Comparison of ENCODE assay signal across 33 mouse cellular contexts in genomic region chr17:3892826-3893225, GRCm38 (mm10).
DNase-seq lines count a peak whose midpoint lies in the region; ATAC-seq and TF ChIP-seq lines count a peak whose summit lies in the region.
"Had no signal": no experiment of that assay in that cellular context is flagged by ENCODE, and none has a peak within 500 bp of the region (broad histone marks: within the 10 kb centered on the region; RNA-seq: fewer than 3 reads in every experiment).

No protein-coding gene starts in this region.

- H3K79me2 ChIP-seq in heart, adult 2 months (replicated peaks; ENCODE audit: control insufficient read depth, insufficient read depth, low read length): no peaks in the 10 kb centered on the region

- H3K27me3 ChIP-seq in heart, adult 2 months (ENCODE audit: control insufficient read depth, insufficient read depth, low read length): no peaks in the 10 kb centered on the region
- H3K27me3 ChIP-seq: embryonic facial prominence, embryonic 13.5 days; forebrain, embryonic 15.5 days; heart, embryonic 15.5 days; hindbrain, embryonic 12.5 days; intestine, embryonic 15.5 days; limb, embryonic 15.5 days; liver, embryonic 13.5 days; midbrain, embryonic 13.5 days; neural tube, embryonic 13.5 days had no signal

- TF ChIP-seq CTCF in heart, adult 2 months (IDR thresholded peaks at IDR 0.05): no peak

- DNase-seq in frontal cortex, postnatal 36 days (ENCODE audit: low spot score in 2 of 2): peak; percentile 14 to 57
- peak; percentile 44 for DNase-seq in right cerebral cortex, adult 18-20 months
- no peak for DNase-seq in right cerebral cortex, postnatal 10 days (ENCODE audit: low spot score in 2 of 2)
- peak; percentile 15 to 39 for DNase-seq in left cerebral cortex, postnatal 14 days (ENCODE audit: low spot score in 2 of 2)
- no peak for DNase-seq in heart, adult 2 months
- no peak for DNase-seq in heart, postnatal 4 days
- DNase-seq: adrenal gland, adult 8-10 months; cerebellum, adult 11 months; cerebellum, adult 9-10 months; embryo, embryonic 11 days; gastrocnemius, postnatal 14 days; kidney, adult 2 months; kidney, postnatal 36 days; liver, embryonic 13.5 days; lung, adult 18-20 months; thymus, adult 18-20 months; thymus, postnatal 25 days had no signal

- H3K36me3 ChIP-seq in heart, adult 2 months (ENCODE audit: control insufficient read depth, insufficient read depth, low read length): no peaks in the 10 kb centered on the region
- H3K36me3 ChIP-seq: embryonic facial prominence, embryonic 13.5 days; forebrain, embryonic 10.5 days; forebrain, embryonic 15.5 days; G1E; heart, embryonic 10.5 days; heart, embryonic 15.5 days; hindbrain, embryonic 12.5 days; intestine, embryonic 15.5 days; limb, embryonic 10.5 days; limb, embryonic 15.5 days; liver, embryonic 13.5 days; midbrain, embryonic 13.5 days; neural tube, embryonic 13.5 days had no signal

- H3K4me3 ChIP-seq in heart, adult 2 months: no peak overlapping the region
- H3K4me3 ChIP-seq: embryonic facial prominence, embryonic 13.5 days; forebrain, embryonic 10.5 days; forebrain, embryonic 15.5 days; heart, embryonic 10.5 days; heart, embryonic 15.5 days; hindbrain, embryonic 12.5 days; intestine, embryonic 15.5 days; limb, embryonic 10.5 days; limb, embryonic 15.5 days; liver, embryonic 13.5 days; midbrain, embryonic 13.5 days; neural tube, embryonic 13.5 days had no signal

- ATAC-seq in frontal cortex, adult (ENCODE audit: low TSS enrichment): no peak
- ATAC-seq: forebrain, embryonic 15.5 days; hindbrain, postnatal 0 days; intestine, embryonic 15.5 days; lung, postnatal 0 days; midbrain, embryonic 13.5 days had no signal

- H3K4me1 ChIP-seq in heart, adult 2 months (ENCODE audit: control insufficient read depth, insufficient read depth, low read length): no peaks in the 10 kb centered on the region
- H3K4me1 ChIP-seq: embryonic facial prominence, embryonic 13.5 days; forebrain, embryonic 10.5 days; forebrain, embryonic 15.5 days; heart, embryonic 10.5 days; heart, embryonic 15.5 days; hindbrain, embryonic 12.5 days; intestine, embryonic 15.5 days; limb, embryonic 10.5 days; limb, embryonic 15.5 days; liver, embryonic 13.5 days; midbrain, embryonic 13.5 days; neural tube, embryonic 13.5 days had no signal

- no peak for TF ChIP-seq EP300 in heart, adult 2 months (IDR thresholded peaks at IDR 0.05; ENCODE audit: insufficient read depth, low read depth, low read length)

- no peak for TF ChIP-seq POLR2A in heart, adult 2 months (IDR thresholded peaks at IDR 0.05; ENCODE audit: insufficient read depth, low read depth, low read length)

- WGBS in heart, adult 2 months: 59% methylated on average over 3 of the region's 3 CpGs

- intact Hi-C loops in left cerebral cortex, postnatal 14 days (cut with DNase I): no loop called here
- intact Hi-C loops in heart, adult 2 months (cut with DNase I): no loop called here

- no peak overlapping the region for H3K27ac ChIP-seq in heart, adult 2 months
- H3K27ac ChIP-seq: embryonic facial prominence, embryonic 13.5 days; forebrain, embryonic 10.5 days; forebrain, embryonic 15.5 days; heart, embryonic 10.5 days; heart, embryonic 15.5 days; hindbrain, embryonic 12.5 days; hindbrain, postnatal 0 days; intestine, embryonic 15.5 days; limb, embryonic 10.5 days; limb, embryonic 15.5 days; liver, embryonic 13.5 days; macrophage; midbrain, embryonic 13.5 days; neural tube, embryonic 13.5 days had no signal

- no peak overlapping the region for H3K9ac ChIP-seq in heart, adult 2 months (ENCODE audit: low read depth, low read length)
- H3K9ac ChIP-seq: embryonic facial prominence, embryonic 13.5 days; forebrain, embryonic 15.5 days; heart, embryonic 15.5 days; hindbrain, embryonic 12.5 days; intestine, embryonic 15.5 days; limb, embryonic 15.5 days; liver, embryonic 13.5 days; midbrain, embryonic 13.5 days; neural tube, embryonic 13.5 days had no signal

Comparison
In these comparisons a context has a peak if more than half of its experiments do, and no peak if none do; other contexts are left out.
1. DNase-seq: peak in frontal cortex, postnatal 36 days (2 of 2), right cerebral cortex, adult 18-20 months (single experiment) and left cerebral cortex, postnatal 14 days (2 of 2); none in right cerebral cortex, postnatal 10 days (0 of 2), heart, adult 2 months (0 of 2) and heart, postnatal 4 days (single experiment).